ENCODE assay signal across 8 mouse cellular contexts in the genomic region with DNA sequence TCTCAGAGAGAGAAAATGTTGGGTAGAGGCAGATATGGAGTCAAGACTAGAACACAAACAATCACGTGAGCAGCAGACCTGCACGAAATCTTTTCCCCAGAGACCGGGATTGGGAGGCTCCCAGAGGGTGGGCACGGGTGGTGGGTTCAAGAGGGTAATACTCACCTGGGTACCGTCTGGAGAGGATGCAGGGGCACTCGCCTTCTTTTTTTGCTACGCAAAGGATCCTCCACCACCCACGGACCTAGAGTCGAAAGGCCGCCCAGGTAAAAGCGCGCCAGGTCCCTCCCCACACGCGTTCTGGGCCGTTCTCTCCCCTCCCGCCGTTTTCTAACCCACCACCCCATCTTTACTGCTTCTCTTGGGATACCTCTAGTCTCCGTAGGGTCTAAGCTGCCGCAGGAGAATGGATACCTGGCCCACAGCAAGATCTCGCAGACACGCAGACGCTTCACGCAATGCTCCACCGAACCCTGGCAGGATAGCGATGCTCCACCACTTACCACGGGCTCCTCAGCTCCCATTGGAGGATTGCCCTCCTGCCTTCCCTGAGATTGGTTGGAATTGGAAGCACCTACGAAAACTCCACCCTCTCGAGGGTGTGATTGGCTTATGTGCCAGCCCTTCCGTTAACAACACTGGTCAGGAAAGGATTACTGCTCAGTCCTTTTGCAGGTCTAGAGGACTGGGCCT. TPM values are rescaled to one million over a fixed set of nuclear protein-coding genes. Genes with fewer than 3 reads are reported as not detected.
DNase-seq lines count a peak whose midpoint lies in the region; ATAC-seq and TF ChIP-seq lines count a peak whose summit lies in the region.

A gene (minus strand): TSS at position 500 of the 693 bp plus-strand sequence.

- DNase-seq in adrenal gland, adult 18-20 months (ENCODE audit: low spot score in 2 of 2): peak; percentile 46 to 56
- peak; percentile 84 for DNase-seq in gastrocnemius, adult 2 months
- DNase-seq in left cerebral cortex, adult 11 months (ENCODE audit: low spot score): peak; percentile 77
- peak; percentile 90 for DNase-seq in lung, postnatal 36 days
- DNase-seq in retina, postnatal 7 days (ENCODE audit: low read depth, low spot score): peak; percentile 71
- DNase-seq in urinary bladder, postnatal 14 days (ENCODE audit: low spot score): peak; percentile 73

- no peaks in the 10 kb centered on the region for H3K4me1 ChIP-seq in cortical plate, adult 2 months (ENCODE audit: control insufficient read depth, insufficient read depth, low read length)
- no peaks in the 10 kb centered on the region for H3K4me1 ChIP-seq in hindbrain, embryonic 16.5 days (ENCODE audit: control insufficient read depth, insufficient read depth, low read depth, low read length)

- ATAC-seq in hindbrain, embryonic 16.5 days: peak; percentile 100

- no peak within 1 kb of the TSS for H3K27ac ChIP-seq in cortical plate, adult 2 months (ENCODE audit: insufficient read depth, low read length)
- H3K27ac ChIP-seq in gastrocnemius, adult 2 months: peak within 1 kb of the TSS; percentile 80
- H3K27ac ChIP-seq in hindbrain, embryonic 16.5 days (ENCODE audit: low read depth, low read length): peak within 1 kb of the TSS; percentile 68

- intact Hi-C loops in gastrocnemius, adult 2 months (cut with DNase I): no loop called here

- peak within 1 kb of the TSS; percentile 43 for H3K4me3 ChIP-seq in cortical plate, adult 2 months (ENCODE audit: insufficient read depth, low read length)
- H3K4me3 ChIP-seq in gastrocnemius, adult 2 months: peak within 1 kb of the TSS; percentile 76
- H3K4me3 ChIP-seq in hindbrain, embryonic 16.5 days (ENCODE audit: low read length): peak within 1 kb of the TSS; percentile 56

- H3K27me3 ChIP-seq in hindbrain, embryonic 16.5 days (replicated peaks; ENCODE audit: control insufficient read depth, insufficient read depth, low read length): peaks cover 15% of the 10 kb centered on the region

- H3K4me2 ChIP-seq in hindbrain, embryonic 16.5 days (ENCODE audit: low read length): peak within 1 kb of the TSS; percentile 58

- peak; percentile 87 for TF ChIP-seq POLR2A in cortical plate, adult 2 months (IDR thresholded peaks at IDR 0.05; ENCODE audit: extremely low read depth, insufficient read depth, low read length)

- 17% methylated on average over 29 of the region's 29 CpGs for WGBS in hindbrain, embryonic 16.5 days

- H3K9ac ChIP-seq in hindbrain, embryonic 16.5 days (ENCODE audit: low read depth, low read length): peak within 1 kb of the TSS; percentile 70

- no peaks in the 10 kb centered on the region for H3K36me3 ChIP-seq in hindbrain, embryonic 16.5 days (ENCODE audit: control insufficient read depth, insufficient read depth, low read length)

- TF ChIP-seq CTCF in cortical plate, adult 2 months (IDR thresholded peaks at IDR 0.05; ENCODE audit: extremely low read depth, insufficient read depth, low read length): no peak
- no peak for TF ChIP-seq CTCF in gastrocnemius, adult 2 months (IDR thresholded peaks at IDR 0.05)

- H3K9me3 ChIP-seq in hindbrain, embryonic 16.5 days (ENCODE audit: control insufficient read depth, low read length): no peaks in the 10 kb centered on the region

RNA-seq across cellular contexts. Expression of the gene that starts here (rescaled TPM):
- 1 to 10 TPM; 8.9 to 9.1 TPM for total RNA-seq in adrenal gland, adult 18-20 months (2021)
- polyA plus RNA-seq in cortical plate, adult 2 months (2012; rRNA removed): 35.6 and 38.6 TPM in 2 replicates
- 1 to 10 TPM; 1.3 to 1.6 TPM for total RNA-seq in gastrocnemius, adult 2 months (2021)
- polyA plus RNA-seq in hindbrain, embryonic 16.5 days (2015; fragmentation: Nextera tagmentation; extraction: Ambion mirVana): 30.1 and 34.5 TPM in 2 replicates
